Mouse (Mus musculus) spleen, adult 2 months (tissue): ENCODE measurements around the gene Mettl5. TPM values are rescaled to one million over a fixed set of nuclear protein-coding genes. Genes with fewer than 3 reads are reported as not detected.
"Not testable (repeated sequence)": the region's sequence is repeated elsewhere in the genome, so short reads cannot be mapped to it uniquely, and the experiment has no call there.

Experiments used
- DNase-seq, 2 experiments: peaks; one replicate each; pipeline versions ENCODE4 v3.0.0 to v3.0.0-alpha.2; 2012 to 2021; ENCODE audit warnings: low spot score in 2 of 2, low read depth in 1 of 2
- H3K27ac ChIP-seq: fragments of 200-500 bp; 2 replicates; pipeline ENCODE4 v1.5.1; 2012; ENCODE audit warnings: low read length, inconsistent platforms; ENCODE audit not compliant: insufficient read depth
- H3K27me3 ChIP-seq: fragments of 200-500 bp; 2 replicates; pipeline ENCODE4 v1.6.1; 2012; ENCODE audit warnings: mild to moderate bottlenecking, moderate library complexity, low read length, inconsistent platforms; ENCODE audit not compliant: control insufficient read depth, insufficient read depth
- H3K36me3 ChIP-seq: fragments of 200-500 bp; 2 replicates; pipeline ENCODE4 v1.6.1; 2012; ENCODE audit warnings: mild to moderate bottlenecking, low read length, inconsistent platforms; ENCODE audit not compliant: control insufficient read depth, insufficient read depth
- H3K4me1 ChIP-seq: fragments of 200-500 bp; 2 replicates; pipeline ENCODE4 v1.6.1; 2011; ENCODE audit warnings: inconsistent platforms; ENCODE audit not compliant: control insufficient read depth, insufficient read depth, insufficient read length
- H3K4me3 ChIP-seq: fragments of 200-500 bp; 2 replicates; pipeline ENCODE4 v1.5.1; 2011; ENCODE audit warnings: mild to moderate bottlenecking, inconsistent platforms; ENCODE audit not compliant: insufficient read depth, insufficient read length; ENCODE audit errors: extremely low read depth
- CTCF ChIP-seq: fragments of 200-500 bp; IDR thresholded peaks from 2 replicates; pipeline ENCODE4 v1.5.1; 2011; ENCODE audit warnings: mild to moderate bottlenecking, inconsistent platforms; ENCODE audit not compliant: insufficient read depth, insufficient read length, insufficient replicate concordance; ENCODE audit errors: extremely low read depth
- POLR2A ChIP-seq: fragments of 200-500 bp; IDR thresholded peaks from 2 replicates; pipeline ENCODE4 v1.6.1; 2011; ENCODE audit warnings: low read depth, low read length, inconsistent platforms
- WGBS: fragments of 180-500 bp; shearing (Covaris S2); methylation state at CpG from one replicate; pipeline ENCODE4 v1.1.7; 2018; 5-methylcytosine and 5-hydroxymethylcytosine counted together
- polyA plus RNA-seq: library from polyadenylated mRNA; depleted of rRNA; stranded (reverse); fragments of >200 nt; gene quantifications from 2 replicates; pipeline ENCODE4 v1.2.3, GENCODE M21; 2012; rRNA removed

Gene Mettl5
- 4.3 and 6.0 TPM in 2 replicates for polyA plus RNA-seq

GRCm38 (mm10) chr2:69885451-69886305 is at the start of gene Mettl5:
TSS of gene Mettl5 (minus strand) at chr2:69885615.
- Histone ChIP-seq H3K4me3 (peak within 1 kb of the TSS; percentile 77), H3K27me3 (no peaks in the 10 kb centered on the region), H3K4me1 (no peaks in the 10 kb centered on the region), H3K27ac (peak within 1 kb of the TSS; percentile 88), H3K36me3 (no peaks in the 10 kb centered on the region)
- DNase-seq, result peak; percentile 73 to 87
- under 1% methylated on average over 45 of the region's 45 CpGs for WGBS
- peak; percentile 87 for TF ChIP-seq POLR2A
- peak; percentile 39; the same call in 1 of the 2 replicates for TF ChIP-seq CTCF

GRCm38 (mm10) chr2:69924943-69925342 is 39.5 kb upstream of the Mettl5 start:
- Histone ChIP-seq H3K27me3 (no peaks in the 10 kb centered on the region), H3K36me3 (peaks cover 16% of the 10 kb centered on the region), H3K27ac (no peak overlapping the region), H3K4me3 (no peak overlapping the region), H3K4me1 (no peaks in the 10 kb centered on the region)
- no peak for DNase-seq
- TF ChIP-seq CTCF (no peak), POLR2A (no peak)
- WGBS, result 78% methylated on average over 3 of the region's 3 CpGs

GRCm38 (mm10) chr2:69917301-69917700 is 31.9 kb upstream of the Mettl5 start:
- no peaks in the 10 kb centered on the region for H3K4me1 ChIP-seq
- peaks cover 12% of the 10 kb centered on the region for H3K36me3 ChIP-seq
- H3K27ac ChIP-seq, result no peak overlapping the region
- 95% methylated on average over 3 of the region's 3 CpGs for WGBS
- DNase-seq, result no peak
- H3K27me3 ChIP-seq, result no peaks in the 10 kb centered on the region
- TF ChIP-seq CTCF (no peak), POLR2A (no peak)
- no peak overlapping the region for H3K4me3 ChIP-seq

GRCm38 (mm10) chr2:69912801-69913200 is 27.4 kb upstream of the Mettl5 start:
- 78% methylated on average over 2 of the region's 2 CpGs for WGBS
- Histone ChIP-seq H3K4me1 (no peaks in the 10 kb centered on the region), H3K27ac (no peak overlapping the region), H3K4me3 (no peak overlapping the region), H3K36me3 (peaks cover 6% of the 10 kb centered on the region), H3K27me3 (no peaks in the 10 kb centered on the region)
- TF ChIP-seq CTCF, result no peak
- no peak for TF ChIP-seq POLR2A
- no peak for DNase-seq

GRCm38 (mm10) chr2:69907394-69907793 is 22.0 kb upstream of the Mettl5 start:
- DNase-seq, H3K27ac ChIP-seq, H3K36me3 ChIP-seq, H3K27me3 ChIP-seq, H3K4me3 ChIP-seq, H3K4me1 ChIP-seq: not testable (repeated sequence)
- WGBS, result 94% methylated on average over 4 of the region's 4 CpGs

GRCm38 (mm10) chr2:69903541-69903940 is 18.1 kb upstream of the Mettl5 start:
- no peak overlapping the region for H3K4me3 ChIP-seq
- H3K36me3 ChIP-seq, result no peaks in the 10 kb centered on the region
- TF ChIP-seq POLR2A (no peak), CTCF (no peak)
- no peak for DNase-seq
- H3K4me1 ChIP-seq, result no peaks in the 10 kb centered on the region
- no peaks in the 10 kb centered on the region for H3K27me3 ChIP-seq
- H3K27ac ChIP-seq, result no peak overlapping the region
- 92% methylated on average over 3 of the region's 3 CpGs for WGBS
